Mouse (Mus musculus): ENCODE measurements around the gene Rab44. TPM values are rescaled to one million over a fixed set of nuclear protein-coding genes. Genes with fewer than 3 reads are reported as not detected.
A peak's percentile ranks its signal among the peaks of the same experiment; 100 is the strongest.
"Not testable (repeated sequence)": the region's sequence is repeated elsewhere in the genome, so short reads cannot be mapped to it uniquely, and the experiment has no call there.

Gene Rab44
- polyA plus RNA-seq, 1 experiment = 0.23 TPM

GRCm38 (mm10) chr17:29092497-29092896 lies 21.4 kb upstream of the Rab44 start:
- DNase-seq (ENCODE audit: low read depth) = peak; percentile 8
- TF ChIP-seq CTCF (IDR thresholded peaks at IDR 0.05; ENCODE audit: borderline replicate concordance, extremely low read depth, insufficient read depth, insufficient read length) (no peak), POLR2A (IDR thresholded peaks at IDR 0.05; ENCODE audit: borderline replicate concordance, extremely low read depth, insufficient read depth, insufficient read length, poor library complexity, severe bottlenecking) (no peak)

GRCm38 (mm10) chr17:29093110-29093952 lies 20.6 kb upstream of the Rab44 start:
- TF ChIP-seq POLR2A (IDR thresholded peaks at IDR 0.05; ENCODE audit: borderline replicate concordance, extremely low read depth, insufficient read depth, insufficient read length, poor library complexity, severe bottlenecking) = peak; percentile 37; the same call in 1 of the 2 replicates
- no peak for TF ChIP-seq CTCF (IDR thresholded peaks at IDR 0.05; ENCODE audit: borderline replicate concordance, extremely low read depth, insufficient read depth, insufficient read length)
- DNase-seq (ENCODE audit: low read depth) = peak; percentile 93

- no peak for DNase-seq (ENCODE audit: low read depth)
- TF ChIP-seq CTCF (IDR thresholded peaks at IDR 0.05; ENCODE audit: borderline replicate concordance, extremely low read depth, insufficient read depth, insufficient read length) (no peak), POLR2A (IDR thresholded peaks at IDR 0.05; ENCODE audit: borderline replicate concordance, extremely low read depth, insufficient read depth, insufficient read length, poor library complexity, severe bottlenecking) (no peak)
Measured at GRCm38 (mm10) chr17:29093961-29094309, 20.0 kb upstream of the Rab44 start.

- no peak for TF ChIP-seq CTCF (IDR thresholded peaks at IDR 0.05; ENCODE audit: borderline replicate concordance, extremely low read depth, insufficient read depth, insufficient read length)
- no peak for TF ChIP-seq POLR2A (IDR thresholded peaks at IDR 0.05; ENCODE audit: borderline replicate concordance, extremely low read depth, insufficient read depth, insufficient read length, poor library complexity, severe bottlenecking)
- DNase-seq (ENCODE audit: low read depth) = no peak
Measured at GRCm38 (mm10) chr17:29094310-29095181, 19.4 kb upstream of the Rab44 start.

- TF ChIP-seq POLR2A (IDR thresholded peaks at IDR 0.05; ENCODE audit: borderline replicate concordance, extremely low read depth, insufficient read depth, insufficient read length, poor library complexity, severe bottlenecking) (no peak), CTCF (IDR thresholded peaks at IDR 0.05; ENCODE audit: borderline replicate concordance, extremely low read depth, insufficient read depth, insufficient read length) (peak; percentile 97)
- peak; percentile 95 for DNase-seq (ENCODE audit: low read depth)
Measured at GRCm38 (mm10) chr17:29095201-29095733, 18.7 kb upstream of the Rab44 start.

- TF ChIP-seq CTCF (IDR thresholded peaks at IDR 0.05; ENCODE audit: borderline replicate concordance, extremely low read depth, insufficient read depth, insufficient read length) = no peak
- no peak for TF ChIP-seq POLR2A (IDR thresholded peaks at IDR 0.05; ENCODE audit: borderline replicate concordance, extremely low read depth, insufficient read depth, insufficient read length, poor library complexity, severe bottlenecking)
- DNase-seq (ENCODE audit: low read depth) = no peak
Measured at GRCm38 (mm10) chr17:29096245-29096644, 17.7 kb upstream of the Rab44 start.

- TF ChIP-seq CTCF (IDR thresholded peaks at IDR 0.05; ENCODE audit: borderline replicate concordance, extremely low read depth, insufficient read depth, insufficient read length) = no peak
- TF ChIP-seq POLR2A (IDR thresholded peaks at IDR 0.05; ENCODE audit: borderline replicate concordance, extremely low read depth, insufficient read depth, insufficient read length, poor library complexity, severe bottlenecking) = no peak
Measured at GRCm38 (mm10) chr17:29096851-29097561, 16.9 kb upstream of the Rab44 start.

GRCm38 (mm10) chr17:29098291-29098690 lies 15.7 kb upstream of the Rab44 start:
- DNase-seq (ENCODE audit: low read depth) = no peak
- TF ChIP-seq CTCF (IDR thresholded peaks at IDR 0.05; ENCODE audit: borderline replicate concordance, extremely low read depth, insufficient read depth, insufficient read length) = no peak
- TF ChIP-seq POLR2A (IDR thresholded peaks at IDR 0.05; ENCODE audit: borderline replicate concordance, extremely low read depth, insufficient read depth, insufficient read length, poor library complexity, severe bottlenecking) = no peak

More at GRCm38 (mm10) chr17:29096851-29097561, 16.9 kb upstream of the Rab44 start:
- DNase-seq (ENCODE audit: low read depth) = no peak

- DNase-seq (ENCODE audit: low read depth) = no peak
- TF ChIP-seq CTCF (IDR thresholded peaks at IDR 0.05; ENCODE audit: borderline replicate concordance, extremely low read depth, insufficient read depth, insufficient read length) = no peak
- no peak for TF ChIP-seq POLR2A (IDR thresholded peaks at IDR 0.05; ENCODE audit: borderline replicate concordance, extremely low read depth, insufficient read depth, insufficient read length, poor library complexity, severe bottlenecking)
Measured at GRCm38 (mm10) chr17:29099076-29099475, 14.9 kb upstream of the Rab44 start.

GRCm38 (mm10) chr17:29100627-29101026 lies 13.3 kb upstream of the Rab44 start:
- DNase-seq (ENCODE audit: low read depth) = no peak
- TF ChIP-seq CTCF (IDR thresholded peaks at IDR 0.05; ENCODE audit: borderline replicate concordance, extremely low read depth, insufficient read depth, insufficient read length) = no peak
- no peak for TF ChIP-seq POLR2A (IDR thresholded peaks at IDR 0.05; ENCODE audit: borderline replicate concordance, extremely low read depth, insufficient read depth, insufficient read length, poor library complexity, severe bottlenecking)

- not testable (repeated sequence) for DNase-seq (ENCODE audit: low read depth)
Measured at GRCm38 (mm10) chr17:29110356-29110755, 3.6 kb upstream of the Rab44 start.
